Mouse (Mus musculus) cerebellum, adult 18-20 months (tissue): ENCODE measurements at regions not wholly inside any gene's neighbourhood (a gene's known extent, or its start where the extent isn't known, plus 50 kb on each side); places are given as distances from the start of the nearest gene placed in this dataset.

Experiments
- DNase-seq, 2 experiments: peaks; one replicate each; pipeline ENCODE4 v3.0.0; 2021

DNA sequence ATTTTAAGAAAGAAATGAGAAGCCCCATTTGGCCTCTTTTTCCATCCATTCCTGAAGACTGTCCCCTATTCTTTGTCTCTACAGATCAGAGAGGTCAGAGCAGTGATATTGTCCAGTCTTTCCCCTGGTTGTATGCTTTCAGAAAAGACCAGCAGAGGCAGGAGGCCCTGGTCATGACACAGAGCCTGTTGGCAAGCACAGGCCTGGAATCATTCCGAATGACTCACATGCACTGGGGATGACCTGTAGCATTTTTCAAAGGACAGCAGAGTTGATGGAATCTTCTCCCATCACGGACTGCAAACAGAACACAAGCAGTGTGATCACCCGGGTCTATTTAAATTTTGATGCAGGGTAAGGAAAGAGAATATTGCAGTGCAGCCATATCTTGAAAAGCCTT is 50.2 kb upstream of the Nxt1 start:
- no peak for DNase-seq

DNA sequence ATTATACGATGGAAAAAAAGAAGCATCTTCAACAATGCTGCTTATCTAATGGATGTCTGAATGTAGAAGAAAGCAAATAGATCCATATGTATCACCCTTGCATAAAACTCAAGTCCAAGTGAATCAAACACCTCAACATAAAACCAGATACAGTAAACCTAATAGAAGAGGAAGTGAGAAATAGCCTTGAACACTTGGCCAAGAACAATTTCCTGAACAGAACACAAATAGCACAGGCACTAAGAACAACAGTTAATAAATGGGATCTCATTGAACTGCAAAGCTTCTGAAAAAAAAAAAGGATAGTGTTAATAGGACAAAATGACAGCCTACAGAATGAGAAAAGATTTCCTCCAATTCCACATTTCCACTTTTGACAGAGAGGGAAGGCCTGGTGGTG is 60.5 kb upstream of the Nxt1 start:
- DNase-seq, result no peak

- DNase-seq, result no peak
Observed at GRCm38 (mm10) chr2:148605425-148605930, 66.9 kb upstream of the Nxt1 start.

- no peak for DNase-seq
Observed at GRCm38 (mm10) chr2:148603951-148604350, 68.5 kb upstream of the Nxt1 start.

DNA sequence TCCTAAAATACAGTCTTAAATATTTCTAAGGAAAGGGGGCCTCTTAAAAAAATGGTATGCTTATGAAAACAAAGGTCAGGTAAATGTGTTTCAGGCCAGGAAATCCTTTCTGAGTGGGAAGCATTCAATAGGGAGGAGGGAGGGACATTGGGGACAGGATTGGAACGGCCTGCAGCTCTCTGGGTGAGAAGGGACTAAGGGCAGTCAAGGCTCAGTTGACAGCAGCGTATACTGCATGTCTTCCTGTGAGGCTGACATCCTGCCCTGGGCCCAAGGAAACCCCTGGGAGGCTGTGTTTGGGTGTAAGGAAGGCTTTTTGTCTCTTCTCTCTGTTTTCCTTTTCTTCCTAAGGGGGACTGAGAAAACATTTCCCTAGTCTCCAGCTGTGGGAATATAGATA is 69.1 kb upstream of the Nxt1 start:
- no peak for DNase-seq

GRCm38 (mm10) chr2:148599498-148599897 is 72.9 kb upstream of the Nxt1 start:
- DNase-seq, result no peak

GRCm38 (mm10) chr2:148596966-148597365 is 75.4 kb upstream of the Nxt1 start:
- DNase-seq, result no peak

GRCm38 (mm10) chr2:148585721-148586335 is 86.6 kb upstream of the Nxt1 start:
- DNase-seq, result no peak

DNA sequence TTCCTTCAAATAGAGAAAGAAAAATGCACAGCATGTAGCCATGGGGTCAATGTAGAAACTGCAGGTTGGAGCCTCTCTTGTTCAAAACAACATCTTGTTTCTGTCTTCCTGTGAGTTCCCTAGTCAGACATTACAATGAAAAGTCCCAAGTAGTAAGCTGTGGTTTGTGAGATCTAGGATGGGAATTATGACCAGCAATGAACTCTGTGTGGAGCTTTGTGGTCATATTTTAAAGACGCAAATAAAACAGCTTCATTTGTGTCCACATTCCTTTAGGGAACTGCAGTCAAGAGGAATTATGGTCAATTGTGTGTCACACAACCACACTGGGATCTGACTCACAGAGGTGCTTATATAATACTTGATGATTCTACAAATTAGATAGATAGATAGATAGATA is 90.2 kb upstream of the Nxt1 start:
- no peak for DNase-seq

GRCm38 (mm10) chr2:148581666-148582065 is 90.7 kb upstream of the Nxt1 start:
- no peak for DNase-seq

DNA sequence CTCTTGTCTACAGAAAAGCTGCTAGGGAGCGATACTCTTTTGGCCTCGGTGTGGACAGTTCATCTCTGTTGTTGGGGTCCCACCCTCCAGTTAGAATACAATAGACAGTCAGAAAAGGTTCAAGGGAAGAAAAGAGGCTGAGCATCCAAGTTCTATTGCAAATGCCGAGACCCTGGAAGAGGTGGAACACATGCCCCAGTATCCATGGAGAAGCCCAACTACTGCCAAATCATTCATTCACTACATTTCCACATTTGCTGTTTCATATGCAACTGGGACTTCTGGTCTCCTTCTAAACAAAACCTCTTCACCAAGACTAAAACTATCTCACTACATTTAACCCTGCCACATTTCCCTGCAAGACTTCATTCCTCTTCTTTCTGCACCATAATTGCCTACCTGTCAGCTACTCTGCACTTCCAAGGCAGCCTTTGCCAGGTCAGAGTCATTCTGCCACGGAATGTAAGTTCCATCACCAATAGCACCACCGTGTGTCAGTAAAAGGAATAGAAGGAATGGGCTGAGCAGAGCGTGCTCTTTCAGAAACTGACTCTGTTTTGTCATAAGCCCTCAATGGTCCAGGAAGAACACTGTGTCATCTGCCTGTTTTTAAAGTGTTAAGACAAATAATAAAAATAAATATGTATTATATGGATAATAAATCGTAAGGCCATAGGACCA is 92.0 kb upstream of the Nxt1 start:
- DNase-seq, result peak; percentile 3 to 7

DNA sequence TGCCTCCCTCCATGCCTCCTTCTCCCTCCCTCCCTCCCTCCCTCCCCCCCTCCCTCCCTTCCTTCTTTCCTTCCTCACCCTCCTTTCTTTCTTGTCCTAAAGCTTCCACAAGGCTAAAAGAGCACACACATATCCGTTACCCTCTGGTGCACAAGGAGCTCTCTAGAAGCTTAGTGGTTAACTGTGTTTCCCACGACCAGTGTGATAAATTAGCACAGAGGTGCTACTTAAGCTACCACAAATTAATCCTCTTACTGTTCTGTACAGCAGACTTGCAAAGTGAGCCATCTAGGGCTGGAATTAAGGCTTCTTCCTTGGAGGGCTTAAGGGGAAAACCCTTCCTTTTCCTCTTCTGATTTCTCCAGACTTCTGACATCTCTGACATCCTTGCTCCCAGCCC is 92.8 kb upstream of the Nxt1 start:
- no peak for DNase-seq

- no peak for DNase-seq
Observed at GRCm38 (mm10) chr2:148579027-148579426, 93.4 kb upstream of the Nxt1 start.

DNA sequence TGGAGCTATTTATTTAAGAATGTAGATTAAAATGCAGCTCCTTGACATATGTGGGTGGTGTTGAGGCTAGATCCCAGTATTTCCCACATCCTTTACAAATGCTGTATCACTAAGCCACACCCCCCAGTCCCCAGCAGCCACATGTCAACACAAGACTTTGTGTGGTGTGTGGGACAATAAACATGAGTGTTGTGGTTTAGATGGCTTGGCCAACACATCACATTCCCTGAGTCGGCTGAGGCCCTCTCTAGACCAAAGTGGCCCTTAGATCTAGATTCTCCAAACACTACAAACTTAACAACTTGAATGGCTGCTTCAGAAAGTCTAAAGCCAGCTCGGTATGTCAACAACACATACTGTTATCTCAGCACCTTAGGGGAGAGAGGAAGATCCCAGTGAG is 94.2 kb upstream of the Nxt1 start:
- DNase-seq, result no peak

GRCm38 (mm10) chr2:148575433-148575832 is 97.0 kb upstream of the Nxt1 start:
- no peak for DNase-seq

DNA sequence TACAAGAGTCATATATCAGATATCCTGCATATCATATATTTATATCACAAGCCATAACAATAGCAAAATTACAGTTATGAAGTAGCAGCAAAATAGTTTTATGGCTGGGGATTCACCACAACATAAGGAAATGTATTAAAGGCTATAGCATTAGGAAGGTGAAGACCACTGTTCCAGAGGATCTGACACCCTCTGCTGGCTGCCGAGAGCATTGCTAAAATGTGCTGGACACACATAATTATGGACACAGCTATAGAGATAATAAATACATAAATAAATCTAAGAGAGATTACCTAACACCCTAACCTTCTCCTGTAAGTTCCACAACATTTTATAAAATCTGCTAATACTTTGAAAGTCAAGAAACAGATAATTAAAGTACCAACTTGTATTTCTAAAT is 100.2 kb upstream of the Nxt1 start:
- DNase-seq, result peak; percentile 3 to 7

- no peak for DNase-seq
Observed at GRCm38 (mm10) chr2:148571616-148572015, 100.8 kb upstream of the Nxt1 start.

DNA sequence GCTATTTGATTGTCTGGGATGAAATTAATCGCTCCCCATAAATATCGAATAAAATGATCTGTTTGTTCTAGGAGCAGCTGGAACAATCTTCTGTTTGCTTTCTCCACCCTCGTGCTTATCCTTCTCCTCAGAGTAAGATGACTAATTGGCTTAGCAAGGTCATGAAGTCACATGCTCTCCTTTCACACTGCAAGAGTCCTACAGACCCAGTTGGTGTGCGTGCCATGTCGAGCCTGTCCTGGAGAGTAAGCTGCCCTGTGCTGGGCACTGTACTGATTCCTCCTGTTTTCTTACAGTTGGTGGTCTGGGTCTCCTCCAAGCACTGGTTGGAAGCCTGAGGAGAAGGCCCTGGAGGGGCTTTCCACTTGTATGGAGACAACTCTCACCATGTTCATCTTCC is 101.4 kb upstream of the Nxt1 start:
- DNase-seq, result no peak

DNA sequence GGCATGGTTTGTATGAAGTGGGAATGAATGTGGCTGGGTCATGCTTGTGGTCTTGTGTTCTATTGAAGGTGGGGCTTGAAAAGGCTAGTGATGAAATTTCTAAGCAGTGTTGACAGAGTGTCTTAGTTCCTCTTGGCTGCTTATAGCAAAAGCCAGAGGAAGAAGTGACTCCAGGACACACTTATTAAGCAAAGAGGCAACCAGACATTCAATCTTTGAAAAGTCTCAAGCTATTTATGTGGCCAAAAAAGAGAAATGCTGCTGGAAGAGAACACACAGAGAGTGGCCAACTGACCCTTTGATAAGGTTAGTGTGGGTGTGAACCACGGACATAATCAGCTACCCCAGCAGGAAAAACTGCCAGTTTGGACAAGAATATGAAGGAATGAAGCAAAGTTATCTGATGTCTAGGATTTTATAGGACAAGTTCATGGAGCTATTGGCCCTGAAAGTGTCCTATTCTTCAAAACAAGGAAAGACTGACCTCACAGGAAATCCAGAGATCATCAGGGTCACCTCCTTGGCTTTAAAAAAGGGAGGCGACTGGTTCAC is 104.4 kb upstream of the Nxt1 start:
- DNase-seq, result no peak

DNA sequence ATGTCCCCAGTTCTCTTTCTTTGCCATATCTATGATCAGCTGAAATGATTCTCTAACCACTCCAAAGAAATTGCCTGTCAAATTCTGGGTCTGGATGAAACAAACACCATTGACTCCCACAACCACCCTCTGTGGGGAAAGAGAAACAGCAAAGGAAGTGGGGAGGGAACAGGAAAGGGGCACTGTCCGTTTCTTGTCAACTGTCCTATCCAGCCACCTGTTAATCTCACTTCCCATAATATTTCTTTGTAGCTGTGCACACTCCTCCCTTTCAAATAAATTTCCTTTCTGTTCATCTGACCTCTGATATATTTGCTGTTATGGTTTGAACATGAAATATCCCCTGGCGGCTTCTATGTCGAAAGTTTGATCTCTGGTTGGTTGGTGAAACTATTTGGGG is 109.0 kb upstream of the Nxt1 start:
- no peak for DNase-seq

- DNase-seq, result no peak
Observed at GRCm38 (mm10) chr2:148562041-148562440, 110.4 kb upstream of the Nxt1 start.

GRCm38 (mm10) chr2:148560013-148560773 is 112.2 kb upstream of the Nxt1 start:
- no peak for DNase-seq

DNA sequence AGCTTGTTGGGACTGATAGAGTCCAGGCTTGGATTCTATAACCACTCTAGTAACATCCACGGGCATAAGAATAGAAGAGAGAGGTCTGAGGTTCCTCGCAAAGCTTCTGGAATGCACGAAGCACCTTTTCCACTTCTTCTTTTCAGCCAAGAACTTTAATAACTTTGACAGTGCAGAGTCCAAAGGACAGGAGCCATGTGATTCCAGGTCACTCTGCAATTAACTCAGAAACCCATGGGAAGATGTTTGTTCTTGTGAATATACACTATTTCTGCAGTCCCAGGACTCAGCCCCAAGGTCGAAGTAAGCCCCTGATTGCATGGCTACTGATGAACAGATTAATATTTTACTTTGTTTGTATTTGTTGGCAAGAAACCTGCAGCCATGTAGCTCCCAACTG is 113.0 kb upstream of the Nxt1 start:
- DNase-seq, result no peak

DNA sequence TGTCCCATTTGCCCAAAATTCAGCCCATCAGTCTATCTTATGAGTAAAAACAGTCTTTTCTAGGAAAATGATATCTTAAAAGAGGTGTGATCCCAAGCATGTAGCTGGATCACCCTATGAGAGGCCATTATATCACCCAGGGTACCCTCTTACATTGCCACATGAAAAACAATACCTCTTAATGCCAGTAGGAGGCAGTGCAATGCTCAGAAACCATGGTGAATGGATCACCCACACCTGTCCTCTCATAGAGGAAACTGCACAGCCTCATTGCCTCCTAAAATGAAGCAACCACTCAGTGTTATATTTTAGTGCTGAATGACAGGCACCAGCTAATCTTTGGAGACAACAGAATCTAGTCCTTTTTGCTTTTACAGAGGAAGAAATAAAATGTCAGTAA is 114.0 kb upstream of the Nxt1 start:
- no peak for DNase-seq
